Mouse (Mus musculus) embryonic fibroblast, embryonic 13.5 days (primary cell): Measurements from ENCODE around the gene Zdhhc13.

ENCODE experiments used
- CTCF ChIP-seq: IDR thresholded peaks from 2 replicates; pipeline ENCODE4 v1.5.1; 2011; ENCODE audit warnings: mild to moderate bottlenecking, control low read depth, low read length, moderate library complexity, borderline replicate concordance; ENCODE audit not compliant: insufficient read depth
- POLR2A ChIP-seq: IDR thresholded peaks from 2 replicates; pipeline ENCODE4 v1.6.1; 2011; ENCODE audit warnings: low read depth, mild to moderate bottlenecking, control low read depth, low read length, moderate library complexity

GRCm38 (mm10) chr7:48774633-48775032 is 14.2 kb upstream of the Zdhhc13 start:
- TF ChIP-seq CTCF (no peak), POLR2A (no peak)
